Mouse (Mus musculus) forebrain, embryonic 15.5 days (tissue): Measurements from ENCODE around the gene Bcl2. TPM values are rescaled to one million over a fixed set of nuclear protein-coding genes. Genes with fewer than 3 reads are reported as not detected.
A peak's percentile ranks its signal among the peaks of the same experiment; 100 is the strongest.

Source experiments
- ATAC-seq: fragments of 200-750 bp; cut with Nextera tagmentation; replicated peaks from 2 replicates; pipeline ENCODE4 v1.8.0; 2017; ENCODE audit warnings: mild to moderate bottlenecking, moderate TSS enrichment, moderate library complexity
- H3K27ac ChIP-seq: fragments of 300-500 bp; sonication (generic); replicated peaks from 2 replicates; pipeline ENCODE4 v1.5.1; 2015; ENCODE audit warnings: mild to moderate bottlenecking, inconsistent platforms
- H3K27me3 ChIP-seq: fragments of 300-500 bp; sonication (generic); 2 replicates; pipeline ENCODE4 v1.6.1; 2015; ENCODE audit warnings: inconsistent platforms
- H3K36me3 ChIP-seq: fragments of 300-500 bp; sonication (generic); 2 replicates; pipeline ENCODE4 v1.6.1; 2015; ENCODE audit warnings: mild to moderate bottlenecking, inconsistent platforms
- H3K4me1 ChIP-seq: fragments of 300-500 bp; sonication (generic); 2 replicates; pipeline ENCODE4 v1.6.1; 2015; ENCODE audit warnings: inconsistent platforms
- H3K4me2 ChIP-seq: fragments of 300-500 bp; sonication (generic); replicated peaks from 2 replicates; pipeline ENCODE4 v1.6.1; 2015; ENCODE audit warnings: mild to moderate bottlenecking, inconsistent platforms
- H3K4me3 ChIP-seq: fragments of 300-500 bp; sonication (generic); 2 replicates; pipeline ENCODE4 v1.5.1; 2015; ENCODE audit warnings: mild to moderate bottlenecking, inconsistent platforms
- H3K9ac ChIP-seq: fragments of 300-500 bp; sonication (generic); replicated peaks from 2 replicates; pipeline ENCODE4 v1.6.1; 2015; ENCODE audit warnings: mild to moderate bottlenecking, inconsistent platforms
- H3K9me3 ChIP-seq: fragments of 300-500 bp; sonication (generic); 2 replicates; pipeline ENCODE4 v1.6.1; 2016; ENCODE audit warnings: inconsistent platforms
- WGBS: fragments of 180-500 bp; shearing (Covaris S2); methylation state at CpG from one replicate; pipeline ENCODE4 v1.1.7; 2015; ENCODE audit warnings: mixed read lengths; 5-methylcytosine and 5-hydroxymethylcytosine counted together
- polyA plus RNA-seq: library from polyadenylated mRNA; unstranded; fragments of >200 nt; fragmentation: Nextera tagmentation; extraction: Ambion mirVana; gene quantifications from 2 replicates; pipeline ENCODE4 v1.2.1, GENCODE M21; 2015

Gene Bcl2
- polyA plus RNA-seq, 1 experiment from 2014 or later = 15.3 TPM

DNA sequence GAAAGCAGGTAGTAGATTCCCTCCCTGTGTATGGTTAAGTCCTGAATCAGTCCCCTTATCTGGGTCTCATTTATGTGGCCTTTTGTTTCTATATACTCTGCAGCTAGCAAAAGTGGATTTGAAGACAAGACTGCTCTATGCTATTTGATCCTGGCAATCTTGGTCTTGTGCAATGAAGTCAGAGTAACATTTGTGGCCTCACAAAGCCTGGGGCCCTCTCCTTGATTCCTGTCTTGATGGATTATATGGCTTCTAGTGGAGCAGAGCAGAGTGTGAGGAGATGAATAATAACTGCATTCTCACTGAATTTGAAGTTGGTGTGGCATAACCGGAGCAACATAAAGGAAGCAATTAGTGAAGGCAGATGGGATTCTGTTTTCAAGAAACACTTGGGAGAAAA, 186.5 kb downstream of the Bcl2 start:
- H3K9me3 ChIP-seq = no peaks in the 10 kb centered on the region
- no peaks in the 10 kb centered on the region for H3K36me3 ChIP-seq
- H3K4me2 ChIP-seq = no peak overlapping the region
- 47% methylated on average over 1 of the region's 1 CpGs for WGBS
- no peaks in the 10 kb centered on the region; the same call in 1 of the 2 replicates for H3K4me1 ChIP-seq
- no peaks in the 10 kb centered on the region for H3K27me3 ChIP-seq
- H3K4me3 ChIP-seq = no peak overlapping the region
- ATAC-seq = no peak
- H3K9ac ChIP-seq = no peak overlapping the region
- H3K27ac ChIP-seq = no peak overlapping the region

DNA sequence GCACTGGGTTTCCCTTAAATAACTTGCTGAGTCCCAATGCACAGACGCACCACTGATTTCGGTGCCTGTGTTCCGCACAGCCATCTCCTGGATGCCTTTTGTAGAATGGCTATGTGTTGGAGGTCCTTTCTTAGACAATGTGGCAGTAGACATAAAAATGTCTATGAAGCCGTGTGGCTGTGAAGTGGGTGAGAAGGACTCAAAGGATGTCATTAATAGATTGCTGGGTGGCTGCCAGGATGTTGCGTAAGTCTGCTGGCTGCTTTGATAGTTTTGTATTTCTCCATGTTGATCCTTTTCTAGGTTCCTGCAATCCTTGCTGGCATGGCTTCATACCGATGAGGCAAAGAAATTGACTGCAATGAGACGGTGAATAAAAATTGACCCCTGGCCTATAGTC, 187.3 kb downstream of the Bcl2 start:
- no peak for ATAC-seq
- H3K4me3 ChIP-seq = no peak overlapping the region
- no peaks in the 10 kb centered on the region; the same call in 1 of the 2 replicates for H3K4me1 ChIP-seq
- 67% methylated on average over 7 of the region's 7 CpGs for WGBS
- no peaks in the 10 kb centered on the region for H3K27me3 ChIP-seq
- H3K4me2 ChIP-seq = no peak overlapping the region
- H3K27ac ChIP-seq = no peak overlapping the region
- H3K9ac ChIP-seq = no peak overlapping the region
- H3K9me3 ChIP-seq = no peaks in the 10 kb centered on the region
- no peaks in the 10 kb centered on the region for H3K36me3 ChIP-seq

DNA sequence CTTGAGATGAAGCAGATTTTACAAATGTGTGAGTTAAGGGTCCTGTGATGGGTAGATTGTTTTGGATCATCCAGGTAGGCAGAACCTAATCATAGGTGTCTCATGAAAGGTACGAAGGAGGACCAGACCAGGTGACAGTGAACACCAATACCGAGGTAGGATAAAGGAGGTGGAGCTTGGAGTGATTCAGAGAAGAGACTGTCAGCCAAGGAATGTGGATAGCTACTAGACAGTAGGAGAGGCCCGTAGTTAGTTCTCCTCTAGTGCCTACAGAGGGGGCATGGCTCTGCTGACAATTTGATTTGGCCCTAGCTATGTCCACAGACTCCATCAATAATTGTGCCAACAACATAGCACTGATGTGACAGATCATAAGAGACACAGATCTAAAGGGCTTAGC, 188.0 kb downstream of the Bcl2 start:
- H3K36me3 ChIP-seq = no peaks in the 10 kb centered on the region

DNA sequence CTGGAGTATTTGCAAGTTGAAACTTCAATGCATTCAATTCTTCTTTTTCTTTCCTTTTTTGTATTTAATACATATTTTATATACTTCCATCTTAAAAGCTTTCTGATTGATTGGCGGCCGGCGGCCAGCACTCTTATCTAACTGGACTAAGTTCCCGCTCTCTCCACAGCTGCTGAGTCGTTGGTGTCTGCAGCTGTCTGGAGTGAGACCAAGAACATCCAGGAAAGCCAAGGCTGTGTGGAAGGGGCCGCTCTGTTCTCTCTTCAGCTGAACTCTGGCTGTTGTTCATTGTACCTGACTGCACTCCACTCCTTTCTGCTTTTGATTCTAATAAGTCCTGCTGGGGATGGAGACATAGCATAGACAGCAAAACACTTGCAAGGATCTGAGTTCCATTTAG, 190.3 kb downstream of the Bcl2 start:
- no peak overlapping the region for H3K27ac ChIP-seq
- no peak for ATAC-seq
- H3K36me3 ChIP-seq = no peaks in the 10 kb centered on the region
- no peaks in the 10 kb centered on the region; the same call in 1 of the 2 replicates for H3K4me1 ChIP-seq
- H3K9ac ChIP-seq = no peak overlapping the region
- H3K4me3 ChIP-seq = no peak overlapping the region
- H3K9me3 ChIP-seq = no peaks in the 10 kb centered on the region
- H3K27me3 ChIP-seq = no peaks in the 10 kb centered on the region
- no peak overlapping the region for H3K4me2 ChIP-seq
- 82% methylated on average over 6 of the region's 6 CpGs for WGBS

More for the DNA sequence above, 188.0 kb downstream of the Bcl2 start:
- Histone ChIP-seq H3K27me3 (no peaks in the 10 kb centered on the region), H3K4me1 (no peaks in the 10 kb centered on the region; the same call in 1 of the 2 replicates), H3K9me3 (no peaks in the 10 kb centered on the region), H3K4me2 (no peak overlapping the region), H3K27ac (no peak overlapping the region), H3K4me3 (no peak overlapping the region), H3K9ac (no peak overlapping the region)
- 87% methylated on average over 3 of the region's 3 CpGs for WGBS
- no peak for ATAC-seq

DNA sequence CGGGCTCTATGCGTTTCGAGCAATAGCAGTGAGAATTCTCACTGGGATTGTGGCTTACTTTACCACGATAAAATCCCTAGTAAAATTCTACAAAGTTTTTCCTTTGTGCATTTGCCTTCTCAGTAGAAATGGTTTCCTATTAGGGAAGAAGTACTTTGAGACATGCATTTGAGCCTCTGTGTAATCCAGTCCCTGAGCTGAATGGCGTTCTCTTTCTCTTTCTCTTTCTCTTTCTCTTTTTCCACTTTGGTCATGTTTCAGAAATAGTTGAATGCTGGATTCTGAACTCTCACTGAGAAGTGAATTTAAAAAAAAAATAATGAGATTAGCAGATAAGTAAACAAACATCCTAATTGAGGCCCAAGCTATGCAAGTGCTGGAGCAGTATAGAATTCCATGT, 191.1 kb downstream of the Bcl2 start:
- no peaks in the 10 kb centered on the region for H3K9me3 ChIP-seq
- H3K4me3 ChIP-seq = no peak overlapping the region
- no peak overlapping the region for H3K9ac ChIP-seq
- no peak overlapping the region for H3K27ac ChIP-seq
- no peak for ATAC-seq
- no peaks in the 10 kb centered on the region for H3K27me3 ChIP-seq
- 64% methylated on average over 5 of the region's 5 CpGs for WGBS
- no peaks in the 10 kb centered on the region for H3K36me3 ChIP-seq
- no peaks in the 10 kb centered on the region; the same call in 1 of the 2 replicates for H3K4me1 ChIP-seq
- H3K4me2 ChIP-seq = no peak overlapping the region

DNA sequence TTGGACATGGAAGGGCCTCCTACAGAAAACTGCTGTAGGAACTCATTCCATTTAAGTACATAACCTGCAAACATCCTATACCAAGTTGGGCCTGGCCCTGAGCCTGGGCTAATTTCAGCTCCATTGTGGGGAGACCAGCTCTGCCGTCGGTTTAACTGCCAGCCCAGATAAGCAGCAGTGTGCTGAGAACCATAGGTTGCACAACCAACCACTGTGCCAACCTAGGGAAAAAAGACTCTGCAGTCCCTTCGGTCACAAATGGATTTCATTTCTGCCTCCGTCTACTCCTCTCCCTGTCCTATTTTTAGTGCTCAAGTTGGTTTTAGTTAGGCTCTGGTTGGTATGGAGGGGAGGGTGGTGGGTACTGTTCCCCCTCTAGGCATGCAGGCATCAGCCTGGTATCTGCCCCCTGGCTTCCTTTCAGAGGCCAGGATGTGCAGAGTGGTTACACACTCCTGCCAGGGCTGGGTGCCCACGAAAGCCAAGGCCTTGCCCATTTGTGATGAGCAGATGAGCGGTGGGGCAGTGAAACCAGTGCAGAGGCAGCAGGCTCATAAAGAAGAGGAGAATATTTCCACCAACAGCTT, 196.4 kb downstream of the Bcl2 start:
- Histone ChIP-seq H3K27ac (no peak overlapping the region), H3K4me2 (no peak overlapping the region), H3K4me1 (no peaks in the 10 kb centered on the region), H3K27me3 (no peaks in the 10 kb centered on the region), H3K9me3 (no peaks in the 10 kb centered on the region), H3K4me3 (no peak overlapping the region), H3K36me3 (no peaks in the 10 kb centered on the region), H3K9ac (no peak overlapping the region)
- WGBS = 90% methylated on average over 6 of the region's 6 CpGs
- ATAC-seq = no peak

DNA sequence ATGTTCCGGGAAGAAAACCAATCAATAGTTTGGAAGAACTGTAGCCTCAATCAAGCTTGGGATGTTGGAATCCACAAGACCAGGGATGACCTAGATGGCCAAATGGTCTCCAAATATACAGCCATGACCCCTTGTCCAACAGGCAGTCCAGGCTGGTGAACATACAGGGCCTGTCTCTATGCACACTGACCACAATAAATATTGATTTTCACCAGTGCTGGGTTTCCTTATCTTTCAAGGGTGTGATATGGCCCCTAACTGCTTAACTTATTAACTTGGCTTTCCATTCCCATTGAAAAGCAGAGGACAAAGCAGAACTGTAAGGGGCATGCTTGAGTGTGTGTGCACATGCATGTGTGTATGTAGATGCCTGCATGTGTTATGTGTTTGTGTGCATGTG, 197.0 kb downstream of the Bcl2 start:
- Histone ChIP-seq H3K27me3 (no peaks in the 10 kb centered on the region), H3K36me3 (no peaks in the 10 kb centered on the region), H3K27ac (no peak overlapping the region), H3K4me2 (no peak overlapping the region), H3K9me3 (no peaks in the 10 kb centered on the region), H3K4me3 (no peak overlapping the region), H3K4me1 (no peaks in the 10 kb centered on the region), H3K9ac (no peak overlapping the region)
- ATAC-seq = no peak
- 97% methylated on average over 1 of the region's 1 CpGs for WGBS

DNA sequence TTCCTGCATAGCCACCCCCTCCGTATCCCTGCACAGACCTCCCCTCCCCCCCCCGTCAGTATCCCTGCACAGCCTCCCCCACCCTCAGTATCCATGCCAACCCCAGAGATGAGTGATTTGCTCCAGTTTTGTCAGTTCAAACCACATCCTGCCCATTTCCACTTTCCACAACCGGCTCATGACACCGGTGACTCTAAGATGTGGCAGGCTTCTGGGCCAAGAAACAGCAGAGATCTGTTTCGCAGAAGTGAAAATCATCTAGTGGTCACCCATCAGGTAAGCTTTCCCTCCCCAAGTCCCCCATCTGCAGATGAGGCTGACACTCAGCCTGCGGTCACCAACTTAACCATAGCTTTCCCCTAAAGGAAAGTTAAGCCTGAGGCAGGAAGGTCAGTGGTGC, 198.5 kb downstream of the Bcl2 start:
- Histone ChIP-seq H3K9ac (no peak overlapping the region), H3K36me3 (no peaks in the 10 kb centered on the region), H3K4me1 (no peaks in the 10 kb centered on the region), H3K27me3 (no peaks in the 10 kb centered on the region), H3K4me2 (no peak overlapping the region), H3K27ac (no peak overlapping the region), H3K9me3 (no peaks in the 10 kb centered on the region), H3K4me3 (no peak overlapping the region)
- no peak for ATAC-seq
- 89% methylated on average over 6 of the region's 6 CpGs for WGBS

DNA sequence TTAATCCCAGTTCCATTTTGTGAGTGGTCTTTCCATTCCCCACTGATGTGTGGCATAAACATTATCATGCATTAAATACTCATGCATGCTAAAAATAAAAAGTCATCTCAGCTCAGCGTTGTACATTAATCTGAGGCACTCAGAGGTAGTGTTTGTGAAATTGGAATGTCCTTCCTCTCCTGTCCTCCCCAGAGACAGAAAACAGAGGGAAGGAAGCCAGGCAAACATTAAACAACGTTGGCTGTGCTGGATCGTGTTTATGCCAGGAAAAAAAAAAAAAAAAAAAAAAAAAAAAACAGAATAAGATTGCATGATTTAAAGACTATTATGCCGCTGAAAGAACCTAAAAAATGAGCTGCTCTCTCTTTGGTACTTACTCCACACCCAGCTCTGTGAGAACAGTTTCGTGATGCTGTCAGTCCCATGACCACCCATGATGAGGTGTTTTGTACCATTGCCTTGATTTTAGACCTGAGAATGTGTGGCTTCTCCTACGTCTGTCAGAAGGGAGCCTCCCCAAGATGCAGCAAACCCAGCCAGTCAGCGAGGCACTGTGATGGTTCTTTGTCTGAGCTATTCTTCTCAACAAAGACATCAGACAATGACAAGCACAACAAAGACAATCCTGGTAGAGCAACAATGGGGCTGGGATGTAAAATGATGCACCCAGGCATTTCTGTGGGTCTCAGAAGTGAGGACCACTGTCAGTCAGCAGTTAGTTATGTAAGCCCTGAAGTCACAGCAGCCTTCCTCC, 200.0 kb downstream of the Bcl2 start:
- no peak for ATAC-seq
- Histone ChIP-seq H3K4me1 (no peaks in the 10 kb centered on the region), H3K9me3 (no peaks in the 10 kb centered on the region), H3K27me3 (no peaks in the 10 kb centered on the region), H3K36me3 (no peaks in the 10 kb centered on the region), H3K4me2 (no peak overlapping the region), H3K27ac (no peak overlapping the region), H3K4me3 (no peak overlapping the region), H3K9ac (no peak overlapping the region)
- WGBS = 38% methylated on average over 7 of the region's 7 CpGs

DNA sequence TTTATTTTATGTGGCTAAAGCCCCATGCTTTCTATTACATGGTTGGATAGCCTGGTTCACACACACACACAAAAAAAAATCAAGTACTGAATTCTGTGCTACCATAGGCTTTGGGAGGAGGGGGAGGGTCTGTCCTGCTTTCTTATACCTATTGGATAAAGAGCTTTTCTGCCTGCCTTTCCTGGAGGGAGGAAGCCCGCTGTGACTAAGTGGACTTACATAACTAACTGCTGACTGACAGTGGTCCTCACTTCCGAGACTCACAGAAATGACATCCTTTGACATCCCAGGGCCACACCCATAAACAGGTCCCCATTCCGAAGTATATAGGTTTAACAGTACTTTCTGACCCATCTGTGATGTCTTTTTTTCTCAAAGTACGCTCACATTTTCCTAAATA, 200.6 kb downstream of the Bcl2 start:
- Histone ChIP-seq H3K9ac (no peak overlapping the region), H3K9me3 (no peaks in the 10 kb centered on the region), H3K4me3 (no peak overlapping the region), H3K27me3 (no peaks in the 10 kb centered on the region), H3K4me1 (no peaks in the 10 kb centered on the region), H3K36me3 (no peaks in the 10 kb centered on the region), H3K4me2 (no peak overlapping the region), H3K27ac (no peak overlapping the region)
- no peak for ATAC-seq
- 73% methylated on average over 4 of the region's 4 CpGs for WGBS

DNA sequence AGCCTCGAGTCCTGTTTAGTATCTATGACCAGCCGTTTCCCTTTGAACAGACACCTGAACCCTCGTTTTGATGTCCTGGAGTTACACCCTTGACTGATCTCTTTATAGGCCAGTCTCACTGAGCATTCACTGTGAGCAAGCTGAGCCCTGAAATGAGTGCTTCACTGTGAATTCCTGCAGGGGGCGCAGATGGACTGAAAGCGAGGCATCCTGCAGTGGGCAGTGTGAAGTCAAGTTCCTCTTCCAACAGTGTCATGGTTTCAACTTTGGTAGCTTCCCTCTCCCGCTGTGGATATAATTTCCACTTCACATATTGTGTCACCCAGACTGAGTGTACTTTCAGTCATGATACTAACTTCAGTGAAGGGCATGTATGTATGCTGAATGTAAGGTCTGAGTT, 202.5 kb downstream of the Bcl2 start:
- 25% methylated on average over 6 of the region's 6 CpGs for WGBS
- 0 out of 2 replicates have a peak, but pooled peaks have one; percentile 61 for ATAC-seq

DNA sequence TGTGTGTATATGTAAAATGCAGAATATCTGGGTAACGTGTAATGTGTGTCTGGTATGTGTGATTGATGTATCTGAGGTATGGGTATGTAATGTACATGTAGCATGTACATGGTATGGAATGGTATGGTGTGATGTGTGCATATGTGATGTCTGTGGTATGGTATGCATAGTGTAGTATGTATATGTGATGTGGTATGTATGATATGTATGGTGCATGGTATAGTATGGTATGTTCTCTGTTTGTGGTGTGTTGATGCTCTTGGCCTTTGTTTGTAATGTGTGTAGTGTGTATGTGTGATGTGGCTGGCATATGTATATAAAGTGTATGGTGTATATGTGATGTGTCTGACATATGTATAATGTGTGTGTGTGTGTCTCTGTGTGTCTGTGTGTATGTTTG, 206.5 kb downstream of the Bcl2 start:
- Histone ChIP-seq H3K4me2 (no peak overlapping the region), H3K4me1 (no peaks in the 10 kb centered on the region), H3K27ac (no peak overlapping the region), H3K27me3 (no peaks in the 10 kb centered on the region), H3K36me3 (no peaks in the 10 kb centered on the region), H3K9ac (no peak overlapping the region), H3K4me3 (no peak overlapping the region), H3K9me3 (no peaks in the 10 kb centered on the region)
- no peak; the same call in 1 of the 2 replicates for ATAC-seq
- 89% methylated on average over 1 of the region's 1 CpGs for WGBS

More for the DNA sequence above, 202.5 kb downstream of the Bcl2 start:
- no peak overlapping the region for H3K9ac ChIP-seq
- no peak overlapping the region for H3K27ac ChIP-seq
- no peak overlapping the region for H3K4me2 ChIP-seq
- no peaks in the 10 kb centered on the region for H3K4me1 ChIP-seq
- no peak overlapping the region for H3K4me3 ChIP-seq
- no peaks in the 10 kb centered on the region for H3K36me3 ChIP-seq
- H3K27me3 ChIP-seq = no peaks in the 10 kb centered on the region
- no peaks in the 10 kb centered on the region for H3K9me3 ChIP-seq

DNA sequence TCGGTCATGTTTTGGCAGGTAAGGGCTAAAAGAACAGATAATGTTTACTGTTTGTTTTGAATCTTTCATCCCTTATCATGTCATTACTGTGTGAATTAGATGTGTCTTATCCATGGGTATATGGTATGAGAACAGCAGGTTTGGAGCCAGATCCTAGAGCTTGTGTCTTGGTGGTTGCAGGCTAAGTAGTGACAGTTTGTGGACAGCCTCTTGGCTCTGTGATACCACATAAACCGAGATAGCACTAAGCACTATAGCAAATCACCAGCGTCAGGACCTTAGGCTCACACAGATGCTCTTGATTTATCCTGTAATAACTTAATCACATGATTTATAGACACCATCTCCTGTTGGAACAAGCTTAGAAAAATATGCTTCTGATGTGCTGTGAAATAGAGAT, 210.2 kb downstream of the Bcl2 start:
- no peak for ATAC-seq
- H3K9me3 ChIP-seq = no peaks in the 10 kb centered on the region
- H3K27ac ChIP-seq = no peak overlapping the region
- H3K4me3 ChIP-seq = no peak overlapping the region
- no peaks in the 10 kb centered on the region for H3K27me3 ChIP-seq
- WGBS = 81% methylated on average over 3 of the region's 3 CpGs
- no peak overlapping the region for H3K4me2 ChIP-seq
- H3K9ac ChIP-seq = no peak overlapping the region
- H3K36me3 ChIP-seq = no peaks in the 10 kb centered on the region
- H3K4me1 ChIP-seq = no peaks in the 10 kb centered on the region
